Mouse (Mus musculus): ENCODE results near the gene Olfr772.
"Not testable (repeated sequence)": the region's sequence is repeated elsewhere in the genome, so short reads cannot be mapped to it uniquely, and the experiment has no call there.

DNA sequence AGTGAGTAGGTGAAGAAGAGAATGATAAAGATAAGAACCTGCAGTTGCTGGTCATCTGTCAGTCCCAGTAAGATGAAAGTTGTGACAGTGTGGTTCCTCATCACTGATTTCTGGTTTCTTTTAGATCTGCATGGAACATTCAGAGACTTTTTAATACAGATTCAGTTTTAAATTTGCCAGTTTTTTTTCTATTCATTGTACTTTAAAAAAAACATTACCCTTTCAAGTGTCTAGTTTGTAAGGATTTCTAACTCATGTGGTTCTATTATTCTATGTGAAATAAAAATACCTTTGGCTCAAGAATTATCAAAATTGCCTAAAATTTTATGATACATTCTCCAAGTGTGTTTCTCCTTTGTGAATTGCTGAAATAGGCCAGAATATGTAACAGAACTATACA, 9.6 kb upstream of the Olfr772 start, which contains the start of gene Olfr773:
- TF ChIP-seq POLR2A (IDR thresholded peaks at IDR 0.05; ENCODE audit: control insufficient read depth, extremely low read depth, insufficient read depth, low read length, poor library complexity); CTCF (IDR thresholded peaks at IDR 0.05; ENCODE audit: borderline replicate concordance, control insufficient read depth, extremely low read depth, insufficient read depth, low read length, poor library complexity): not testable (repeated sequence)

Measured in thymus, adult 2 months (tissue).